Mouse (Mus musculus) frontal cortex, postnatal 25 days (tissue): Measurements from ENCODE around the gene Sele.

ENCODE experiments used
- DNase-seq, 2 experiments: peaks; one replicate each; pipeline ENCODE4 v3.0.0; 2022; ENCODE audit warnings: low spot score in 2 of 2

Gene Sele

GRCm38 (mm10) chr1:164072001-164072400 lies 24.0 kb downstream of the Sele start:
- DNase-seq: no peak

GRCm38 (mm10) chr1:164073091-164073490 lies 25.1 kb downstream of the Sele start:
- no peak for DNase-seq

- DNase-seq: no peak
These were observed 25.8 kb downstream of the Sele start for GRCm38 (mm10) chr1:164073803-164074202.

- DNase-seq: no peak
These were observed 26.6 kb downstream of the Sele start for GRCm38 (mm10) chr1:164074606-164075140.

- DNase-seq: no peak
These were observed 27.4 kb downstream of the Sele start for GRCm38 (mm10) chr1:164075416-164075815.

GRCm38 (mm10) chr1:164076441-164076840 lies 28.4 kb downstream of the Sele start:
- no peak for DNase-seq

- DNase-seq: no peak
These were observed 29.0 kb downstream of the Sele start for GRCm38 (mm10) chr1:164077031-164077430.

- DNase-seq: no peak
These were observed 30.3 kb downstream of the Sele start for GRCm38 (mm10) chr1:164078323-164078741.

- DNase-seq: no peak
These were observed 31.1 kb downstream of the Sele start for GRCm38 (mm10) chr1:164079091-164079490.

- DNase-seq: no peak
These were observed 35.0 kb downstream of the Sele start for GRCm38 (mm10) chr1:164083046-164083445.

GRCm38 (mm10) chr1:164086797-164087196 lies 38.8 kb downstream of the Sele start:
- DNase-seq: no peak

GRCm38 (mm10) chr1:164087872-164088271 lies 39.8 kb downstream of the Sele start:
- no peak for DNase-seq

- no peak for DNase-seq
These were observed 48.7 kb downstream of the Sele start for GRCm38 (mm10) chr1:164096780-164097179.

GRCm38 (mm10) chr1:164097911-164098310 lies 49.9 kb downstream of the Sele start:
- no peak for DNase-seq

- DNase-seq: no peak
These were observed 50.3 kb downstream of the Sele start for GRCm38 (mm10) chr1:164098372-164098771.
